Mouse (Mus musculus): ENCODE results near the gene Cyth2.

Gene Cyth2

DNA sequence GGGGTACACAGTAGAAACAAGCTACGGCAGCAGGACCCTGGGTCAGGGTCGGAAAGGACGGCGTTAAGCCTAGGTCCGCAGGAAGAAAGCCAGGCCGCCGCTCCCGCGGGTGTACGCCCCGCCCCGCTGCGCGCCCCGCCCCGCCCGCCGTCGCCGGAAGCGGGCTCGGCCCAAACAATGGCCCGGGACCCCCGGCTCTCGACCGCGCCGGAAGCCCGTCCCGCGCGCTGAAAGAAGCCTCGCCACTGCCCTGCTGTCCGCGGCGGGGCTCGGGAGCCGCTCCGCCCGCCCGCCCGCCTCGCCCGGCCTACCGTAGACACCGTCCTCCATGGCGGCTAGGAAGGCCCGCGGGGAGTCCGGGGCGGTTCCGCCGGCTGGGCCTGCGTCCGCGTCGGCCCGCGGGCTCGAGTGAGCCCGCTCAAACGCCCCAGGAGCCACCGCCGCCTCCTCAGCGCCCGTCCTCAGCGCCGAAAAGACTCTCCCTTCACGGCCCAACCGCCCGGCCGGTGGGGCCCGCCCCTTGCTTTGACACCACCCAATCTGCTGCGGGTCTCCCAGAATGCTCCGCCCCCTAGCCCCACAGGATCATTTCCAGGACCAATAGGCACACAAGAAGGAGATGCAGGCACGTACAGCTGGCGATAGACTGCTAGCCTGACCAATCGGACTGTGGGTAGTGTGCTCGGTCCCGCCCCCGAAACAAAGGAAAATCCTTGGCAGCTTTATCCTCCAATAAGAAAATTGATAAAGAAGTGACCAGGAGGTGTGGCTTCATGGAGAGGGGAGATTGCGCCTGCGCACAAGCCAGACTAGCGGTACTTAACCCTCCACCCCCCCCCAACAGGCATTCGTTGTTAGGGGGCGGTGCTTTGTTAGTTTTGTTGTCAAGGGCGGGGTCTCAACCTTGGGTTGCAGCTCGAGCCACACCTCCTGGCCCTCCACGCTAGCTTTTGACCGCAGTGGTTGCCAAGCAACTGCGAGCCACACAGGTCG is at the start of gene Cyth2:
TSS of gene Cyth2 (minus strand) at position 795 of the 993 bp plus-strand sequence.
- in situ Hi-C loops (cut with MboI) = no loop called here

DNA sequence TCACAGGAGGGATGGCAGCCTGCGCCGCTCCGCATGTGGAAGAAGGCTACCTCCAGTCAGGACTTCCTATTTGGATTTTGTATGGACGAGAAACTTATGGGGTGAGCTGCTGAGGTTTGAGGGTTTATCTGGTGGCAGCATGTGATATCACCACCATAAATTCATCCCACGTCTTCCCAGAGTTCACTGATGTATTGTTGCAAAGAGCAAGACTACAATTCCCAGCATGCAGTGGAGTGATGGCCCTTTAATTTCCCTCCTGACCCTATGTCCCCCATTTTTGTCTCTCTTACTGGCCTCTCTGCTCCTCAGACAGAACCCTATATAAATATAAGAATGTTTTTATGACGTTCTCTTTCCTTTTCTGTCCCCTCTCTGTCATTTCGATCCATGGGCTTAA is 48.4 kb upstream of the Cyth2 start:
- in situ Hi-C loops (cut with MboI) = no loop called here

DNA sequence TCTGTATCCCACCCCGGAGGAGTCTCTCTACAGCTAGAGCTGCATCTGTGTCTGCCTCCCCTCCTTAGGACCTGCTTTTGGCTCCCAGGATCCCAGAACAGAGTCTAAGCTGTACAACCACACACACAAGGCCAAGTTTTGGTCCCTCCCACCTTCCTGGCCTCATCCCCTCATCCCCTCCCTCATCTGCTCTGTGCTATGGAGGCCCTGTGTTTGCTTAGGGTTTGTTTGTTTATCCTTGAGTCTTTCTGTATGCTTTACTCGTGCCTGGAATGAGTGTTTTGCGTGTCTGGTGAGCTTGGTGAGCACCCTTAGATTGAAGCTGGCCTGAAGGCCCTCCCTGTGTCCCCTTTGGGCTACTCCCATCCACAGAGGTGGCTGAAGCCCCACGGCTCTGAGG is 44.6 kb upstream of the Cyth2 start:
- in situ Hi-C loops (cut with MboI) = no loop called here

GRCm38 (mm10) chr7:45856950-45857901 is 42.8 kb upstream of the Cyth2 start:
- in situ Hi-C loops (cut with MboI) = no loop called here

- in situ Hi-C loops (cut with MboI) = no loop called here
These were observed 38.7 kb upstream of the Cyth2 start for GRCm38 (mm10) chr7:45853089-45853488.

- in situ Hi-C loops (cut with MboI) = no loop called here
These were observed 36.3 kb upstream of the Cyth2 start for GRCm38 (mm10) chr7:45850661-45851060.

DNA sequence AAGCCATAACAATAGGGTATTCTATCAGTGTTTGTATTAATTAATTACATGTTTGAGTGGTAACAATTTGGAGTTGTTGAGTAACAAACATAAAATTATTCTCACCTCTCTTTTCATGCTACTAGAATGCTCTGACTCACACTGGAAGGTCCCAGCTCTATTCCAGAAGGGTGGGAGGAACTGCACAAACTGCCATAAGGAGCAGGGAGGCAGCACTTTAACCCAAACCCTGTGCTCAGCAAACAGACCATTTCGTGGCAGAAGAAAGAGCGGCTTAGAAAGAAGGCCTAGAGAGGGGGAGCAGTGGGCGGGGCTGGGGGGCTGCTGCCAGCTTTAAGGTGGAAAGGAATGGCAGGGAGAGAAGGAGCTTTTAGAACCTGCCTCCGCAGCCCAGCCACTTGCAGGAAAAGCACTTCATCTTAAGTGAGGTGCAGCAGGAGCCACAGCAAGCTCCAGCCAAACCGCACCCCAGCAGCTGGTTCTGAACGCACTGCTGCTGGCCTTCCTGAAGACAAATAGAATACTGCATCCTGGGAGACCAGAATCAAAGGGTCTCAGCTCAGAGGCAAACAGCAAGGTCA is 34.2 kb upstream of the Cyth2 start:
- in situ Hi-C loops (cut with MboI) = no loop called here

GRCm38 (mm10) chr7:45842950-45843744 is 28.8 kb upstream of the Cyth2 start:
- in situ Hi-C loops (cut with MboI) = no loop called here

DNA sequence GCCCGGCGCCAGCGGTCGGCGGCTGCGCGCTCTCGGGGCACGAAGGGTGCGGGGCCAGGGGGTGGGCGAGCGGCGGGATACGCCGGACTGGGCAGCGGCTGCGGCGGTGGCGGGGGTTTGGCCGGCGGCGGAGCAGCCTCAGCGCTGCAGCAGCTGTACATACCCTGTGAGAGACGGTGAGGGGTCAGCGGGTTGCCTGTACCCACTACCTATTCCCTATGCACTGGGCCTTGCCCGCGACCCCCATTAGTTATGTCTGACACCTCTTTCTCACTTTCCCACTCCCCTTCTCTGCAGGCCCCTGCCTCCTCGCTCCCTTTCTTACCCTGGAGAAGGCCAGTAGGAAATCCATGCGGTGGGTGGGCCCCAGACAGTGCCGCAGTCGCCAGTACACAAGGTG is 19.5 kb upstream of the Cyth2 start:
- in situ Hi-C loops (cut with MboI) = no loop called here

GRCm38 (mm10) chr7:45833148-45833790 is 18.9 kb upstream of the Cyth2 start:
- in situ Hi-C loops (cut with MboI) = no loop called here

GRCm38 (mm10) chr7:45832428-45832827 is 18.0 kb upstream of the Cyth2 start:
- in situ Hi-C loops (cut with MboI) = no loop called here

DNA sequence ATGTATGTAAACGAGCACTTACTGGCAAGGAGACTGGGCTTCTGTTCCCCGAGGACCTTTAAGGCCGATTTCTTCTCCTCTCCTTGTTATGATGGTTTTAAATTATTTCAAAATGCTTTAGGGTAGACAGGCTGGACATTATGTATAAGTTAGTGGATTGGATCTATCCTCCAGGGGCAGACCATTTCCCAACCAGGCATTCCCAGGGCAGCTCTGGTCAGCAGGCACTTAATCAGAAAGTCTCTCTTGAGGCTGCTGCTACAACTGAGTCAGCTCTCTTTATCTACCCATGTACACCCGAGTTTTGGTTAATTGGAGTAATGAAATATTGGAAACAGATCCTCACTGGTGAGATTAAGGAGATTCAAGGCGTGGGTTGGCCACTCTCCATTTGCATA is 16.7 kb upstream of the Cyth2 start:
- in situ Hi-C loops (cut with MboI) = no loop called here

- in situ Hi-C loops (cut with MboI) = no loop called here
These were observed 16.2 kb upstream of the Cyth2 start, which contains the start of gene Grwd1 for GRCm38 (mm10) chr7:45830427-45831127. TSS of gene Grwd1 (minus strand) at chr7:45830944.

GRCm38 (mm10) chr7:45826631-45827030 is 12.2 kb upstream of the Cyth2 start:
- in situ Hi-C loops (cut with MboI) = no loop called here

DNA sequence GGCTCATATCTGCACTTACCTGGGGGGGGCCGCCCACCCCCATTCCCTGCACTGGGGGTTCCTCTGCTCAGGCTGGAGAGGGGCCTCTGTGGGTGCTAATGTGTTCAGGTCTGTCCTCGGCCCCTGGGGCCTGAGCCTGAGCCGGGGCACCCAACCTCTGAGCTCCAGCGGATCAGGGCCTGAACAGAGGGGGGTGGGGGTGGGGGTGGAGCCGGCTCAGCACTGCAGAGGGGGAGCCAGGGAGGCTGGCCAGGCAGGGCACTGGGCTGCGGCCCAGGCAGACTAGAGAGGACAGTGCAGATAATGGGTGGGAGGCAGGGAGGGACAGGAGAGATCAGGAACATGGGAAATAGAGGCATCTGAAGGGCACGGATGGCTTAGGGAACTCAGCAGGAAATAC is 10.2 kb upstream of the Cyth2 start, which contains the start of gene Kcnj14:
TSS of gene Kcnj14 (minus strand) at position 185 of the 400 bp plus-strand sequence.
- in situ Hi-C loops (cut with MboI) = no loop called here

DNA sequence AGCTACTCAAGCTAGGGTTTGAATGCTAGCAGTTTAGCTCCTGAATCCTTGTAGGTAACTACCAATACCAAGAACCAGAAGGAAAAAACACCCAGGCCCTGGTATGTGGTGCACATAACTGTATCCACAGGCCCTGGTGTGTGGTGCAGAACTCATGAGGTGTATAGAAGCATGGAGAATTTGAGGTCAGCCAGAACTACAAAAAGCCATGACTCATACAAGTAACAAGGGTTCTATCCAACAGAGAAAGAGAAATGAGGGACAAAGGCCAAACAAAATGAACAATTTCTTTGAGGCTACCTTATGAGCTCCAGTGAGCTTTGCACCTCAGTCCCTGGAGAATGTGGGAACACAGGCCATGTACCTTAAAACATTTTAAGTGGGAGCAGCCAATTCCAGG is 6.5 kb upstream of the Cyth2 start:
- in situ Hi-C loops (cut with MboI) = no loop called here

DNA sequence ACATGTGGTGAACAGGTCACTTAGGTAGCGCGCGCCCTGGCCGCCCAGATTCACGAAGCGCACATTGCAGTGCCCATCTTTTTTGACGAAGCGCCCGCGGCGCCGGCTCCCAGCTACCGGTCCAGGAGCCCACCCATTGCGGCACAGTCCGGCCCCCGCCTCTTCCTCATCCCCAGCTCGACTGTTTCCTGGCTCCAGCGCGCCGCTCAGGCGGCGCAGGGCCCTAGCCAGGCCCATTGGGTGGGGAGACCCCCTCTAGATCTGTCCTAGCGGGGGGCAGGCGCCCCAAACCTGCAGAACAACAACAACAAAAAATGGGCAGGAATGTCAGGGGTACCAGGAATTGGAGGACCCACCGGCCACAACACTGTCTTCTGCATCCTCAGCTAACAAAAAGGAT is 5.5 kb upstream of the Cyth2 start:
- in situ Hi-C loops (cut with MboI) = no loop called here

- in situ Hi-C loops (cut with MboI) = no loop called here
These were observed 1.6 kb upstream of the Cyth2 start for GRCm38 (mm10) chr7:45815984-45816351.

DNA sequence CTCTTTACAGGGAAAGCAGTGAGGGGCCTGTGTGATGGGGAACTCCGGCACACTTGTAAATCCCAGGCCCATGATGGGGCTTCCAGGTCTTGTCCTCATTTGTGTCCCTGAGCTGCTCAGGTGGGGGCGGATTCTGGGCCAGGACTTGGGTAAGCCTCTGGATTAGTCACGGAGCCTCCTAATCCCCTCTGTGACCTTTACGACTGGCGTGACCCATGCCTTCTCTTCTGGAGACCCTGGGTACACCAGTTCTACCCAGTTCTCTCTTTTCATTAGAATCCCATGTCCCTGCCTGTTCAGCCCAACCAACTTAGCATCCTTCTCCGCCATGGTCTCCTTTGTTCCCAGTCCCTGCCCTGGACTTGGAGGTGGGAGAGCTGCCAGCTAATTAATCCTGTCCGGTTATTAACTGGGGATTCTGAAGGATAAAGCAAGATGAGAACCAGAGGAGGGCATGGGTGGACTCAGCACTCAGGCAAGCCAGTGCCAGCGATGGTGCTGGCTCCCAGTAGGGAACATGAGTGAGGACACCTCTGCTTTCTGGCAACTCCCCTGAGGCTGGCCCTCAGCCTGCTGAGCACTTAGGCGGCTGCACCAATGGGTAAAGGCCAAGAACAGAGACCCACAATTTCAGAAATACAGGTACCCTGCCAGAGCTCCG is 1.1 kb upstream of the Cyth2 start:
- in situ Hi-C loops (cut with MboI) = no loop called here
